Mouse (Mus musculus) adrenal gland, postnatal 10 days (tissue): ENCODE measurements around the gene Slc31a2. TPM values are rescaled to one million over a fixed set of nuclear protein-coding genes. Genes with fewer than 3 reads are reported as not detected.
"Not testable (repeated sequence)": the region's sequence is repeated elsewhere in the genome, so short reads cannot be mapped to it uniquely, and the experiment has no call there.

ENCODE experiments used
- DNase-seq: peaks from one replicate; pipeline ENCODE4 v3.0.0; 2021; ENCODE audit warnings: mixed read lengths
- long read RNA-seq, 2 experiments: library from polyadenylated mRNA; stranded (forward); transcript quantifications; one replicate each; pipeline ENCODE4 v2.0.0; 2021
- total RNA-seq, 2 experiments: library from RNA; stranded (reverse); gene quantifications; 2 replicates each; pipeline ENCODE4 v1.2.3; 2021

The Slc31a2 gene
- total RNA-seq = 10 to 100 TPM; 14.8 to 16.6 TPM
- long read RNA-seq, experiment 1, transcript Slc31a2-201 (4 exons, 1,820 nt) = major isoform, 23 of 40 reads
- long read RNA-seq, experiment 1, partial matches to known transcripts = 6 of 40 reads
- long read RNA-seq, experiment 1, other reads (novel, unspliced or antisense) = 11 of 40 reads
- long read RNA-seq, experiment 2, transcript Slc31a2-201 (4 exons, 1,820 nt) = major isoform, 16 of 22 reads
- long read RNA-seq, experiment 2, partial matches to known transcripts = 4 of 22 reads
- long read RNA-seq, experiment 2, other reads (novel, unspliced or antisense) = 2 of 22 reads

DNA sequence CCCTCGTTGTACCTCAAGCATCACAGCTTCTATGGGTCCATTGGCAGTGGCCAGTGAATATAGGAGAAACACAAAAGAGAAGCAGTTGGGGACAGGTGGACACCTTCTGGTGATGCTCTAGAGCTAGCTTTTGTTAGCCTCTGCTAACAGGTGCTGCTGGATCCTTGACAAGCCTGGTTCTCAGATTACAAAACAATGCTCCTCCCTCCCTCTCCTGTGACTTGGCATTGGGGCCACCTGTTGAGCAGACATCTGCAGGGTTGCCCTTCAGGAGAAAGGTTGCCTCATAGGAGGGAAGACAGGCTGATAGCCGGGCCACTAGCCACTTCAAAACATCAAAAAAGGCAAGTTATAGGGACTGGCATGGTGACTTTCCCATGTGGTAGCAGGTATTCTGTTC lies at the start of gene Slc31a2:
Gene Slc31a2, plus strand, starts transcription at position 287 of the 400 bp plus-strand sequence.
- no peak for DNase-seq

DNA sequence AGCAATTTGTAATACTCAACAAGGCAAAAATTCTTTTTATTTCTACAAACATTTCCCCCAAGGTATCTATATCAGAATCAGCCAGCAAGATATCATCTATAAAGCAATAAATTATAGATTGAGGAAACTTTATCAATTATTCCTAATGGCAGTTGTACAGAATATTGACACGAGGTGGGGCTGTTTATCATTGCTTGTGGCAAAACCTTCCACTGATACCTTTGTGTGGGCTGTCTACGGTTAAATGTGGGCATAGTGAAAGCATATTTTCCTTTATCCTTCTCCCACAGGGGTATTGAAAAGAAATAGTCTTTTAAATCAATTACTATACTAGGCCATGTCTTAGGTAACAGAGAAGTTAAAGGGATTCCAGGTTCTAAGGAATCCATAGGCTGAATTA lies 48.9 kb upstream of the Slc31a2 start:
- no peak for DNase-seq

DNA sequence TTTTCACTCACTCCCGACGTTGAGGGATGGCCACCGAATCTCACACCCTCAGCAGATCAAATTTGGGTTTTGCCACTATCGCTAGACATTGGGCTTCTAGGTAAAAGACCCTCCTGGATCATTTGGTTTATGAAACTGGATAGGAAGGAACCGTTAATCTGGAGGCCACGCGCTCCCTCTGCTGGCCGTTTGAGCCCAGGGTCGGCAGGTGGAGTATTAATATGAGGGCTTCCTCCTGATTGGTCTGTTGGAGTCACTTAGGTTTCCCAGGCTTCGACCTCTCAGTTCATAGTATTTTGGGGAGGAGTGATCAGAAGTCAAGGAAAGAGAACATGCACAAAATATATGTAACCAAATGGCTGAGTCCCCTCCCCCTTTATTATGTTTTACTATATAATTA lies 34.0 kb upstream of the Slc31a2 start:
- DNase-seq = peak; percentile 66

DNA sequence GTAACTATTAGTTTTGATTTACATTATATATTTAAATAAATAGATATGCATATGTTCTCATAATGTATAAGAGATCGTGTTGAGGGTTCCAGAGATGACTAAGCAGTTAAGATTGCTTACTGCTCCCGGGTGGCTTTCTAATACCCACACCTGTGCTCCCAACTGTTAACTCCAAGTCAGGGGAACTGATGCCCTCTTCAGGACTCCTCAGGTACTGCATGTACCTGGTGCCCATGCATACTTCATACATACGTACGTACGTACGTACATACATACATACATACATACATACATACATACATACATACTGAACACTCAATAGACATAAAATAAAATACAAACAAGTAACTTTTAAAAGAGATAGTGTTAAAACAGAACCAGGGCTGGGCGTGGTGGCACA lies 32.9 kb upstream of the Slc31a2 start:
- peak; percentile 17 for DNase-seq

DNA sequence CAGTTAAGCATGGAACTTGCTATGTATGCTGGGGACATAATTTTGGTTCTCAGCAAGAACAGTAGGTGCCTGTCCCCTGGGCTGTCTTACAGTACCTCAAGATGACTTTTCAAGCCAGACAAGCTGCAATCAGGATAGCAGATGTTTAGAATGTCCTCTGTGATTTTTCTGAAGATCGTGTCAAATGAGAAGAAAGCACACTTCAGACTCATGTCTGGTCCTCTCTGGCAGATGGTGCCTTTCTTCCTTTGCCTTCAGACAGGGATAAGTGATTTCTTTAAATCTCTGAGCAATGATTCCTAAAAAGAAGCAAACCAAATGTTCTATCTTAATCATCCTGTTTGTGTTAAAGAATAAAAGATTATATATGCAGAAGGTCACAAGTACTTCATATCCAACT lies 32.2 kb upstream of the Slc31a2 start:
- DNase-seq = no peak

DNA sequence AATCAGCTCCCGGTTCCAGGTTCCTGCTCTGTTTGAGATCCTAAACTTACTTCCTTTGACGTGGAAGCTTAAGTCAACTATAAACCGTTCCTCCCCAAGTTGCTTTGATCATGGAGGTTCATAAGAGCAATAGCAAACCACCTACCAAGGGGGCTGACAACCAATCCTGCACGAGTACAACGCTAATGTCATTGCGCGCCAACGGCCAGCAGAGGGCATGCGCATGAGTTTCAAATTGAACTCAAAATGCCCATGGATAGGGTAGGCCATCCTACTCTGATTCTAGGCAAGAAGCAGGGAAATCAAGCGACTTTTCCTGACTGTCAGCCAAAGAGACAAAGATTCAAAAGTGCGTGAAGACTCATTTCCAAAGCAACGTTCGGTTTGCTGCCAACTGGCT lies 31.6 kb upstream of the Slc31a2 start, which contains the start of gene Zfp37:
Gene Zfp37, minus strand, starts transcription at position 279 of the 400 bp plus-strand sequence.
- DNase-seq = peak; percentile 16

DNA sequence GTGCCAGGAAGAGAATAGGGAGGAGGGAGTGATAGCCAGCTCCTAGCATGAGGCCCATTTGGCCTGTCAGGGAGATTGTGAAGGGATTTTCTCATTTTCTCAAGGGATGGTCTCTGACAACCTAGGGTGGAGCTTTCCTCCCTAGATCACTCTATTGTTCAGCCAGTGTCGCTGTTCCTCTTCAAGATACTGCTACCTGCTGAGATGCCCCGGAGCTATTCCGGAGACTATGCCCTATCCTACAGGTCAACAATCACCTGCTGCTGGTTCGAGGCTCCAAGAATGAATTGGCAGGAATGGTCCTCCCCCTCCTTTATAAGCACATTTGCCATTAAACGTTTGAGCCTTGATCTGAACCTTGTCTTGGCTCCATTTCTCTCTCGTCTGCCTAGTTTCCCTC lies 21.8 kb upstream of the Slc31a2 start:
- no peak for DNase-seq

DNA sequence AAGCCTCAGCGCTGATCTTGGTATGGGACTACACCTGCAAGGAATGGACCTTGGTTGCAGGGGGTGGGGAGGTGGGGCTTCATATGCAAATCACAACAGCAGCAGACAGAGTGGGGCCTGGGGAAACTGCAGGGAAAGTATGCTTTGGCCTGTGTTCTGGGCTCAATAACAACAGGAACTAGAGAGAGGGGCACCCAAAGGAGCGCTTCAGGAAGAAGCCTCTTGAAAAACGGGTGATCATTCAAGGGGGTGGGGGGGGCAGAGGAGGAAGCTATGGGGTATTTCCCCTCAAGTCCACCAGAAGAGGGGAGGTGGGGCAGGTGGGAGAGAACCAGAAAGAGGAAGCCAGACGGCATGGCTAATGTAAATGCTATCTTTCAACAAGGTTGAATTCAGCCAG lies 14.0 kb upstream of the Slc31a2 start:
- no peak for DNase-seq

DNA sequence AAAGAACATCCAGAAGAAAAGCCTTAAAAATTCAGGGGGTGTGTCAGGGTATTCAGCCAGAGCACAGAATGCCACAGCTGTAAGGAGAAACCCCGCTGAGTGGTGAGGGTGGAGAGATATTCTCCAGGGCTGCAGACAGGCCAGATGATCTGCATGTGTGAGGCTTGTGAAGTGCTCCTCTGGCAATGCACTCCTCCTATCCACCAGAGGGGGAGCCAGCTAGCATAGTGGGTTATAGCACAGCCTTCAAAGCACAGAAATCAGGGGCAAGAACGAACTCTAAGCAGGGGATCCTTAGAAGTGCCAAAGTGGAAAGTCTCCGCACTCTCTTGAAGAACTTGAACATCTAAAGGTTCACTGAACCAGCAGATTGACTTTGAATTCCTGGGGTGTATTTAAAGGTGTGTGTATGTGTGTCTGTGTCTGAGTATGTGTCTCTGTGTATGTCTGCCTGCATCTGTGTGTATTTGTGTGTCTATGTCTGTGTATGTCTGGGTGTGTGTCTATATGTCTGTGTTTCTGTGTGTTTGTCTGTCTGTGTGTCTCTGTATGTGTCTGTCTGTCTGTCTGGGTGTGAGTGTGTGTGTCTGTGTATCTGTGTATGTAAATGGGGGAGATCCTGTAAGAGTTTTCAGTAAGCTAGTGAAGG lies 11.3 kb upstream of the Slc31a2 start:
- no peak for DNase-seq

DNA sequence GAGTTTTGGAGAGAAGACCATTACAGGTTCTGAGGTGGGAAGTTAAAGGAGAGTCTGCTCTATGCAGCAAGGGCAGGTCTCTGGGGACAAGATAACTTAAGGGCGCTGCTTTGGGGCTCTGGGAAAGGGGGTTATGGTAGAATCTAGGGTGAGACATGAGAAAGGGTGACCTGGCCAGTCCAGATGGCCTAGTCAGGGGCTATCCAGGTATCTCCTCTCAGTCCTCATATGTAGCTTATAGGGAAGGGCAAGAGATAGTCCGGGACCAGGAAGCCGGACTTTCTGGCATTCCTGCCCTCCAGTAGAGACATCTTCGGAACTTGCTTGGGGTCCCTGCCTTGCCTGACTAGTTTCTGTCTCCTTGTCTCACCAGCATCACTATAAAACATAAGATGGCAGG lies 10.6 kb upstream of the Slc31a2 start:
- DNase-seq = no peak

DNA sequence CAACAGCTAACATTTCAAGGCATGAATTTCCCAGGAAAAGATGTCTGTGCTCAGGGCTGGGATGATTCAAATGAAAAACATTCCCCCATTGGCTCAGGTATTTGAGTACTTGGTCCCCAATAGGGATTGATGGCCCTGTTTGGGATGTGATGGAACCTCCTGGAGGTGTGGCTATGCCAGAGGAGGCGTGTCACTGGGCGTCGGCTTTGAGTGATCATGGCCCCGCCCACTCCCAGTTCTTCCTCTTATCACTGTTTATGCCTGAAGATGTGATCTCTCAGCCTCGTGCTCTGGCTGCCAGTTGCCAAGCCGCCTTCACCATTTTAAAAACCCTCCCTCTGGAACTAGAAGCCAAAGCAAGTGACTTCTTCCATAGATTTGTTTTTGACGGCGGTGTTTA lies 7.8 kb upstream of the Slc31a2 start:
- no peak for DNase-seq

DNA sequence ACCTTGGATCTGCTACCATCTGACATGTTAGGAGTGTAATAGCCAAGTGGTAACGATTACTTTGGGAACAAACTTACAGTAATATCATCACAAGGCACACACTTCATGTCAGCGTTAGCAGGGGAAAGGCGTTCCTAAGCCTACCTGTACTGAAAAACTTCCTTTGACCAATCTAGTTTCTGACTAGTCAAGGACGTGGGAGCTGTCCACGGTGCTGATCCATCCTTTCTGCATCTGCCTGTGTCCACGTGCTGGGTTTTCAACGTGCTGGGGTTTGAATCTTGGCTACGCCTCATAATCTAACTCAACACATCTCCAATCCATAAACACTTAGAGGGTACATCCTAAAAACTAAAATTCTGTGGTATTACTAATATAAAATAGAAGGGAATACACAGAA lies 5.4 kb upstream of the Slc31a2 start:
- DNase-seq = peak; percentile 77

DNA sequence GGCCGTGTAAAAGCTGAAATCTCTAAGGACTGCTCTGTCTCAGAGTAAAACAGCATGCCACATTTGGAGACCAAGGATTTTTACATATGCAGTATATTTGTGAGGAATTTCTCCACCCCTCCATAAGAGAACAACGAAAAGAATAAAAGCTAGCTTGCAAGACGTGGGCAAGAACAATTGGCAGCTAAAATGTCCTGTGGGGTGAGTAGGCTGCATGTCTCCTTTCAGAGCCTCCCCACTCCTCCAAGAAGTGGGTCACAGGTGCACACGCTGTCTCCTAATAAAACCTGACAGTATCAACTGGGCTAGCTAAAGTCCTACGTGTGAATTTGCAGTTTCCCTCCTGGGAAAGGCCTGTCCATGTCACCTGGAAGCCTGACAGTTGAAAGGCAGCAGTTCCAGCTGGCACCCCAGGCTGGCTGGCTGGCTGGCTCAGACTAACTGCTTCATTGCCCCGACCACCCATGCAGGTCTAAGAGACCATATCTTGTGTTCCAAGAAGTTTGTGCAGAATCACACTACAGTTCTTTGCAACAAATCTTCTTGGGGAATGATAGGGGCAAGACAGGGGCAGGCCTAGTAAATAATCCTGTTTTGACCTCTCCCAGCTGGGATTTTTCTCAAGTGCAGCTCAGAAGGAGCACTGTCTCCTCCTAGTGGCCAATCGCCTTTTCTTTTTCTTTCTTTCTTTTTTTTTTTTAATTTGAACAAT lies 927 bp downstream of the Slc31a2 start:
- peak; percentile 36 for DNase-seq

DNA sequence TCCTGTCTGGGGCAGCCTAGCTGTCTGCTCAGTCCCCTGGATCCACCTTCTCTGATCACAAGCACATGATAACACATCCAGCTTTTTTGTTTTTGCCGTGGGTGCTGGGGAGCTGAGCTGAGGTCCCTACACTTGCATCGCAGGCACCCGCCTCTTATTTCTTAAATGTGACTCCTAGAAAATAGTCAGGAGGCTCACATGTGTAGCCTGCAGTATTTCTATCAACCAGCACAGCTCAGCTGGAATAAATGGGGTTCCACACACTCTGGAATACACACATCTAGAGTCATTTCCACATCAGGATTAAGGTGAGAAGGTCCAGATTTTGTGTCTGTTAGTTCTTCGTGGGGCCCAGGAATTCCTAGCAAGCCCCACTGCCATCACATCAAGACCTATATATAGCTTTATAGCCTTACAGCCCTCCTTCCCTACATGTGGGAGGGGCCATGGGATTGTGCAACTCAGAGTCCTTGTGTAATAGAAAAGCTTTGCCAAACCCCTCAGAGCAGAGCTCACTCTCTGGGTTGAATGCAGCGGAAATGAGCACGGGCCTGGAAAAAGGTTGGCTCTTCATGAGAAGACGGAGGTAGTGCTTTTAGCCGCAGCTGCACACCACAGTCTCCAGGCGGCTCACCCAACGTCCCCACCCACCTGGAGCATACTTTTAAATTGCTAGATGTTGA lies 2.9 kb downstream of the Slc31a2 start:
- DNase-seq = no peak

DNA sequence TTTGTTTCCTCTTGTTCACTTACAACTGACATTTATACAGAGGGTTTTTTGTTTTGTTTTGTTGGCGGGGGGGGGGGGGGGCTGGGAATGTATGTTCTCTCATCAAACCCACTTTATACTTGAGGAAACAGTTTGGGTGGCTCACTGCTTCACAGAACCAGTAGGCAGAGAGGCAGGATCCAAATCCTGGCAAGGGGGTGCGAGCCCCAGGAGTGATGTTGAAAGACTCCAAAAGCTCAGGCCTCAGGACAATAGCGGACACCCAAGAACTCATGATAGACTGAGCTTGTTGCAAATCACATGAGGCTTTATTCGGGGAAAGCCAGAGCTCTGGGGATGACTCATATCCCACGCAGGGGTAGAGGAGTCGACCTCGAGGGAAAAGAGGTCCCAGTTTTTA lies 3.7 kb downstream of the Slc31a2 start:
- DNase-seq = not testable (repeated sequence)

DNA sequence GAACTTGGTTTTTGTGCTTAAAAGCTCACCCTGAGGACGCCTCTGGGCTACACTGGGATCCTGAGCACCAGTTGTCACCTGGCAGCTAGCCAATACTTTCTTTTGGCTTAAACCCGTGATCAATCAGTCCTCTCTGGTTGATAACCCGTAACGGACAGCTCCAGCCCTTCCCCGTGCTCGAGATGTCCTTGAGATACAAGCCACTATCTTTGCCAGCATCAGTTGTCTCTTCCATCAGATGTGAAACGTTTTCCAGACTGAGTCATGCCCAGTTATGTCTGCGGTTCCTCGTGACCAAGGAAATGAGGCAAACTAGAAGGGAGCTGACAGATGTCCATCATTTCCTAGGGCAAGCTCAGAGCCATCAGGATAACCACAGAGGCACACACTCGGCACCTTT lies 4.7 kb downstream of the Slc31a2 start:
- no peak for DNase-seq

DNA sequence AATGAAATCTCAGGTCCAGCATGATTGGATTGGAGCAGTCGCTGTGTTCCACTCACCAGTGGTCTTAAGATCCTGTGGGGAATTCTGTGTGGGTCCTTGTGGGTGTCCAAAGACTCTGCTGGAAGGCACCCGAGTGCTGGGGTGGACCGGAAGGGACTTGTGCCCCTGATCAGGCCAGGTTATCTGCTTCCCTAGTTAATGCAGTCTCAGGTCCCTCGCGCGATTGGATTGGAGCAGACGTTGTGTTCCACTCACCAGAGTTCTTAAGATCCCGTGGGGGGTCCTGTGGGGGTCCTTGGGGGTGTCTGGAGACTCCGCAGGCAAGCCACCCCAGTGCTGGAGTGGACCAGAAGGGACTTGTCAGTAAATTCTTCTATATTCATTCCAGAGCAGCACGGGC lies 10.3 kb downstream of the Slc31a2 start:
- no peak for DNase-seq

DNA sequence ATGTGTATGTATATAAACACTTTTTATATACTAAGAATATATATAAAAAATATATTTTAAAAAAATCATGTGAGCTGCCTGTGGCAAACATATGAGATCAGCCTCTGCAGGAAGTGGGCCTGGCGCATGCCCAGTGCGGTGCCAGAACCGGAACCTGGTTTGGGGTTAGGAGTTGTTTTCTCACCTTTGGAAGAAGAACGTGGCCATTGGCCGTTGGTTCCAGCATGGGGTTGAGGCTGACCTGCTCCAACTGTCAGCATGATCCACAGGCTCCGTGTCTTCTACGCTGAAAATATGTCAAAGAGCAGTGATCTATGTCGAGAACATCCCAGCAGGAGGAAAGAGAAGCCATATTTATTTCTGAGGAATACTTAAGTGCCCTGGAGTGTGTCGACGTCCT lies 11.6 kb downstream of the Slc31a2 start:
- no peak for DNase-seq

DNA sequence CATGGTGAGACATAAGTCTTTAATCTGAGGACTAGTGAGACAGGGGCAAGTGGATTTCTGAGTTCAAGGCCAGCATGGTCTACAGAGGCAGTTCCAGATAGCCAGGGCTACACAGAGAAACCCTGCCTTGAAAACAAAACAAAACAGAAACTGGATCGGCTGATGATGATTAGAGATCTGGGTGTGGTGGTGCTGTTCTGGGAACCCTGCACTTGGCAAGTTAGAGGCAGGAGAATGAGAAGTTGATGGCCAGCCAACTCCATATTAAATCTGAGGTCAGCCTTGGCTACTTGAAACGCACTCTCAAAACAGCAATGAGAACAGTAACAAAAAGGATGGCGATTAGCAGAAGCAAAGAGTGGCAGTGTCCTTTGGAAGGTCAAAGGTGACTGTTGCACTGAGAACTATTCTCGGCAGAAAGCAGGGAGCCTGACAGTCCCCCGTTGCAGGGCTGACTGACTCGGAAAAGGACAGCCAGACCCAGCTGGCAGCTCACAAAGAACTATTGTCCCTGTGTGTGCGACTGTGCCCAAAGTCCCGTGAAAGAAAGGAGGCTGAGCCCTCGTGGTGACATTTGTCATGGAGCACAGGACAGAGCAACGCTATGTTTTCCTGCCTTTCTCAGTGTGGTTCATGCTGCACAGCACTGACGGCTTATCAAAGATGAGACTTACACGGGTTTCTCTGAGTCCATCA lies 12.6 kb downstream of the Slc31a2 start:
- DNase-seq = no peak

DNA sequence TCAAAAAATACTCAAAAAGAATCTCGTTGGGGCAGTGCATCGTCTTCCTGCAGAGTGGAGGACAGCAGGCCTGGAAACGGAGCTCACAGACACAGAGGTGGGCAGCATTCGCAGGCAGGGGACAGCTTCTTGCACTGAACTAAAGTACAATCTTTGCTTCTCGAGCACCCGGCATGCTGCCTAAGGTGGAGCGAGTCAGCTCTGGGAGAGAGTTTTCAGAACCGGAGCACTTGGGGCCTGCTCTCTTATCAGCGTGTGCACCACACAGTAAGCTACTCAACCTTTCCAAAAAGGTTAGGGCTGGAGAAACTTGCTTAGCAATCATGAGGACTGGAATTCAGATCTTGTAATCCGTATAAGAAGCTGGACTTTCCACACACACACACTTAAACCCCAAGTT lies 14.3 kb downstream of the Slc31a2 start:
- DNase-seq = no peak

DNA sequence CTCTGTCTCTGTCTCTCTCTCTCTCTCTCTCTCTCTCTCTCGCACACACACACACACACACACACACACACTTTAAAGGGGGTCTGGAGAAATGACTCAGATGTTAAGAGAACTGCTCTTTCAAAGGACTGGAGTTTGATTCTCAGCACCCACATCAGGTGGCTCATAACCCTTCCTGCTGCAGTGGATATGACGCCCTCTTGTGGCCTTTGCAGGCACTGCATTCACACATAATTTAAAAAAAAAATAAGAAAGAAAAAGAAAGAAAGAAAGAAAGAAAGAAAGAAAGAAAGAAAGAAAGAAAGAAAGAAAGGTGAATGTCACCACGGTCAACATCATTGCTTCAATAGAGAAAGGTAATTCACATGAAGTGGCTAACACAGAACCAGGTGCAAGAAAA lies 14.9 kb downstream of the Slc31a2 start:
- no peak for DNase-seq

DNA sequence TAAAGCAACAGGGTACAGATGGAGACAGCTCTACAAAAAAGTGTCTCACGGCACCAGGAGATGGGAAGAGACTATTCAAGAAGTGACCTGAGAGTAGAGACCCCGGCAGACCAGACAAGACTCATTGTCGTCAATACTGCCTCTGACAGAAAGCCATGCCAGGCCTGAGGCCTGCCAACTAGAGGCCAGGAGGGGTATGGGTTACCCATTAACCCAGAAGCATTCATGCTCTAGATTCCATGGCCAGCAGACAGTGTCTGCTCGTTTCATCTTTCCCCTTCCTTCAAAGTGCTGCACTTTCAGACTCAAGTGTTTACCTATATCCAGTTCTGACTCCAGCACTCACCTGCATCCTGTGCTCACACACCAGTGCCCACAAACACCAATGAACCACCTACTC lies 15.7 kb downstream of the Slc31a2 start:
- DNase-seq = no peak
